Mouse (Mus musculus) MEL (cell line): ENCODE measurements around the gene Bahcc1. TPM values are rescaled to one million over a fixed set of nuclear protein-coding genes. Genes with fewer than 3 reads are reported as not detected.

Experiments
- DNase-seq: peaks from one replicate; pipeline ENCODE4 v3.0.0; 2011; ENCODE audit warnings: low read depth, low spot score
- H3K27ac ChIP-seq: 2 replicates; pipeline ENCODE4 v1.5.1; 2012; ENCODE audit warnings: low read depth, mild to moderate bottlenecking, control low read depth, low read length, moderate library complexity; ENCODE audit not compliant: control insufficient read depth
- H3K27me3 ChIP-seq, 2 experiments: fragments of 150-350 bp in 1 of 2; sonication (generic) in 1 of 2; 2 replicates each; pipeline ENCODE4 v1.6.1; 2012; ENCODE audit warnings: low read length in 2 of 2, mild to moderate bottlenecking in 2 of 2, improper control_type of control experiment in 1 of 2, moderate library complexity in 1 of 2; ENCODE audit not compliant: insufficient read depth in 2 of 2, control insufficient read depth in 1 of 2
- H3K36me3 ChIP-seq, 2 experiments: 2 replicates each; pipeline ENCODE4 v1.6.1; 2012 to 2014; ENCODE audit warnings: low read length in 2 of 2, improper control_type of control experiment in 1 of 2, inconsistent platforms in 1 of 2, mild to moderate bottlenecking in 1 of 2; ENCODE audit not compliant: insufficient read depth in 2 of 2, control insufficient read depth in 1 of 2
- H3K4me1 ChIP-seq, 2 experiments: fragments of 150-350 bp in 1 of 2; sonication (generic) in 1 of 2; 2 replicates each; pipeline ENCODE4 v1.6.1; 2012; ENCODE audit warnings: low read length in 2 of 2, improper control_type of control experiment in 1 of 2, mild to moderate bottlenecking in 1 of 2; ENCODE audit not compliant: insufficient read depth in 2 of 2, control insufficient read depth in 1 of 2
- H3K4me3 ChIP-seq, 2 experiments: fragments of 150-350 bp in 1 of 2; sonication (generic) in 1 of 2; 2 replicates each; pipeline ENCODE4 v1.5.1; 2012; ENCODE audit warnings: low read depth in 2 of 2, low read length in 2 of 2, mild to moderate bottlenecking in 2 of 2, moderate library complexity in 2 of 2, control low read depth in 1 of 2, improper control_type of control experiment in 1 of 2; ENCODE audit not compliant: control insufficient read depth in 1 of 2, insufficient read depth in 1 of 2
- H3K79me2 ChIP-seq: 2 replicates; pipeline ENCODE4 v1.6.1; 2012; ENCODE audit warnings: mild to moderate bottlenecking, low read length, moderate library complexity; ENCODE audit not compliant: control insufficient read depth, poor library complexity, insufficient read depth
- H3K9ac ChIP-seq: 2 replicates; pipeline ENCODE4 v1.6.1; 2012; ENCODE audit warnings: low read depth, mild to moderate bottlenecking, control low read depth, low read length, moderate library complexity; ENCODE audit not compliant: control insufficient read depth, poor library complexity, severe bottlenecking
- H3K9me3 ChIP-seq: fragments of 150-350 bp; sonication (generic); replicated peaks from 2 replicates; pipeline ENCODE4 v1.6.1; 2012; ENCODE audit warnings: mild to moderate bottlenecking, low read length, improper control_type of control experiment, moderate library complexity; ENCODE audit not compliant: insufficient read depth
- BHLHE40 ChIP-seq: IDR thresholded peaks from 2 replicates; pipeline ENCODE4 v1.6.1; 2012; ENCODE audit warnings: low read depth, mild to moderate bottlenecking, inconsistent platforms, low read length, improper control_type of control experiment, borderline replicate concordance
- CTCF ChIP-seq, 3 experiments: IDR thresholded peaks in 2 of 3; conservative IDR thresholded peaks in 1 of 3; 2 replicates each; pipeline ENCODE4 v1.5.1; 2011 to 2012; ENCODE audit warnings: low read length in 3 of 3, low read depth in 2 of 3, mild to moderate bottlenecking in 2 of 3, improper control_type of control experiment in 1 of 3, inconsistent platforms in 1 of 3, mixed read lengths in 1 of 3, moderate library complexity in 1 of 3; ENCODE audit not compliant: control insufficient read depth in 1 of 3, insufficient read depth in 1 of 3, poor library complexity in 1 of 3, severe bottlenecking in 1 of 3
- E2F4 ChIP-seq: IDR thresholded peaks from 2 replicates; pipeline ENCODE4 v1.6.1; 2011; ENCODE audit warnings: low read depth, low read length, improper control_type of control experiment, borderline replicate concordance
- ELF1 ChIP-seq: IDR thresholded peaks from 2 replicates; pipeline ENCODE4 v1.6.1; 2014; ENCODE audit warnings: low read depth, mild to moderate bottlenecking, inconsistent platforms, low read length, improper control_type of control experiment, moderate library complexity
- EP300 ChIP-seq, 2 experiments: IDR thresholded peaks; 2 replicates each; pipeline ENCODE4 v1.6.1; 2011; ENCODE audit warnings: improper control_type of control experiment in 2 of 2, low read length in 2 of 2, low read depth in 1 of 2, mild to moderate bottlenecking in 1 of 2
- ETS1 ChIP-seq: IDR thresholded peaks from 2 replicates; pipeline ENCODE4 v1.6.1; 2012; ENCODE audit warnings: low read depth, mild to moderate bottlenecking, inconsistent platforms, low read length, improper control_type of control experiment, moderate library complexity
- KAT2A ChIP-seq: conservative IDR thresholded peaks from 2 replicates; pipeline ENCODE4 v1.6.1; 2012; ENCODE audit warnings: low read depth, low read length, improper control_type of control experiment, inconsistent platforms
- MEF2A ChIP-seq: IDR thresholded peaks from 2 replicates; pipeline ENCODE4 v1.6.1; 2014; ENCODE audit warnings: low read depth, mild to moderate bottlenecking, inconsistent platforms, low read length, improper control_type of control experiment; ENCODE audit not compliant: poor library complexity, insufficient replicate concordance, severe bottlenecking; ENCODE audit errors: extremely low read depth
- MXI1 ChIP-seq: IDR thresholded peaks from 2 replicates; pipeline ENCODE4 v1.6.1; 2011; ENCODE audit warnings: mild to moderate bottlenecking, low read depth, low read length, improper control_type of control experiment
- MYB ChIP-seq: IDR thresholded peaks from 2 replicates; pipeline ENCODE4 v1.6.1; 2011; ENCODE audit warnings: mild to moderate bottlenecking, low read depth, low read length, improper control_type of control experiment
- POLR2A ChIP-seq, 2 experiments: IDR thresholded peaks; 2 replicates each; pipeline ENCODE4 v1.6.1; 2011 to 2012; ENCODE audit warnings: low read length in 2 of 2, mild to moderate bottlenecking in 2 of 2, control low read depth in 1 of 2, improper control_type of control experiment in 1 of 2, low read depth in 1 of 2, moderate library complexity in 1 of 2; ENCODE audit not compliant: control insufficient read depth in 1 of 2, insufficient read depth in 1 of 2, poor library complexity in 1 of 2
- POLR2AphosphoS5 ChIP-seq: IDR thresholded peaks from 2 replicates; pipeline ENCODE4 v1.6.1; 2012; ENCODE audit warnings: low read depth, borderline replicate concordance, mild to moderate bottlenecking, inconsistent platforms, low read length, moderate library complexity, mixed read lengths
- RCOR1 ChIP-seq: IDR thresholded peaks from 2 replicates; pipeline ENCODE4 v1.6.1; 2012; ENCODE audit warnings: low read depth, mild to moderate bottlenecking, inconsistent platforms, low read length, improper control_type of control experiment
- SMC3 ChIP-seq: IDR thresholded peaks from 2 replicates; pipeline ENCODE4 v1.6.1; 2011; ENCODE audit warnings: low read depth, low read length, improper control_type of control experiment
- TAL1 ChIP-seq: IDR thresholded peaks from 2 replicates; pipeline ENCODE4 v1.6.1; 2012; ENCODE audit warnings: mild to moderate bottlenecking, inconsistent platforms, low read length, moderate library complexity, mixed read lengths
- TCF12 ChIP-seq: IDR thresholded peaks from 2 replicates; pipeline ENCODE4 v1.6.1; 2014; ENCODE audit warnings: low read depth, mild to moderate bottlenecking, inconsistent platforms, low read length, improper control_type of control experiment, moderate library complexity
- UBTF ChIP-seq: IDR thresholded peaks from 2 replicates; pipeline ENCODE4 v1.6.1; 2012; ENCODE audit warnings: low read depth, mild to moderate bottlenecking, inconsistent platforms, low read length, improper control_type of control experiment, moderate library complexity, borderline replicate concordance; ENCODE audit not compliant: insufficient read depth
- USF1 ChIP-seq: IDR thresholded peaks from 2 replicates; pipeline ENCODE4 v1.6.1; 2014; ENCODE audit warnings: low read depth, mild to moderate bottlenecking, inconsistent platforms, low read length, improper control_type of control experiment, moderate library complexity
- USF2 ChIP-seq, 2 experiments: IDR thresholded peaks; 2 replicates each; pipeline ENCODE4 v1.6.1; 2011 to 2012; ENCODE audit warnings: improper control_type of control experiment in 2 of 2, low read length in 2 of 2, borderline replicate concordance in 1 of 2, inconsistent platforms in 1 of 2, low read depth in 1 of 2, mild to moderate bottlenecking in 1 of 2; ENCODE audit not compliant: insufficient read depth in 1 of 2
- ZKSCAN1 ChIP-seq: IDR thresholded peaks from 2 replicates; pipeline ENCODE4 v1.6.1; 2012; ENCODE audit warnings: low read depth, mild to moderate bottlenecking, inconsistent platforms, low read length, improper control_type of control experiment, moderate library complexity
- polyA plus RNA-seq, 2 experiments: library from polyadenylated mRNA; stranded (reverse) in 1 of 2; unstranded in 1 of 2; fragments of >175 nt in 1 of 2; fragments of >200 nt in 1 of 2; gene quantifications; 2 replicates each; pipeline versions ENCODE4 v1.2.1 to v1.2.4; 2012; ENCODE audit warnings: low replicate concordance in 2 of 2, low read depth in 1 of 2; ENCODE audit not compliant: insufficient read length in 2 of 2, insufficient read depth in 1 of 2, missing spikeins in 1 of 2
- total RNA-seq: library from RNA; depleted of rRNA; stranded (reverse); fragments of 300-350 nt; gene quantifications from 2 replicates; pipeline ENCODE4 v1.2.3, GENCODE M21; 2012

Gene Bahcc1
- total and polyA plus RNA-seq, 3 experiments: 0.04 to 0.26 TPM; not detected in 1

DNA sequence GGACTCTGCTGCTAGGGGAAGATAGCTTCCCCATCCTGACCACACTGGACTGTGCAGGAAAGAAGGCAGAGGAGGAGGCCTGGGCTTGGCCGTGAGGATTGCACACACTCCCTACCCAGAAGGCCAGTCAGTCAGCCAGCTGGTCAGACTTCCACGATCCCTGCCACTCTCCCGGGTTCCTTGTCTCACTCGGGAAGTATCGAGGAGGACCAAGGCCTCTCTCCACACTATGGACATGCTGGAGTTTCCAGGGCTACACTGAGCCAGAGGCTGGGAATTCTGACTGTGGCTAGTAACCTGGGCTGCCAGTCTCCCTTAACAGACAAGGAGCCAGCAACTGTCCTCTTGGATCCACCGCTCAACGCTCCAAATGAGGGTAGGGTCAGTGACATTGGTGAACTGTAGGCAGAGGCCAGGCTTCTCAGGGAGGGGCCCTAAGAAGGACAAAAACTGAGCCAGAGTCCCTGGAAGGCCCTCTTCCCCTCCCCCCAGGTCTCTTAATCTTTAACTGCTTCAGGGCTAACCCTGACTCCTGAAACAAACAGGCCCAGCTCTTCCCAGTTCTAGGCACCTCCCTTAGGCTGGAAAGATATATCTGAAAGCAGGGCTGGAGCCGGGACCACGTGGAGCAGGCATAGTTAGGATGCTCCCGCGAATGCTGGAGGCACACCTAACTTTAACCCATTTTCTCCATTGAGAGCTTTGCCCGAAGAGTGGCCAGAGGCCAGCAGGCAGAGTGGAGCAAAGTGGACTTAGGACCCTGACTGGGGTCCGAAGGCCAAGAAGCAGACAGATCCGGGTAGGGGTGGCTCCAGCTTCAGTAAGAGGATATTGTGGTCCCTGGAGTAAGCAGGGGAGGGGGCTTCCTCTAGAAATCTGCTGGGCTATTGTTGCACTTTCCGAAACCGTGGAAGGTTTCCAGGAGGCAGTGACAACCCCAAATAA is 48.1 kb upstream of the Bahcc1 start:
- Histone ChIP-seq H3K9me3 (no peaks in the 10 kb centered on the region), H3K27me3 (peaks cover 6 to 7% of the 10 kb centered on the region in 2 experiments), H3K9ac (no peak overlapping the region), H3K27ac (no peak overlapping the region), H3K4me1 (no peaks in the 10 kb centered on the region), H3K79me2 (no peaks in the 10 kb centered on the region), H3K4me3 (no peak overlapping the region), H3K36me3 (no peaks in the 10 kb centered on the region)
- no peak for TF ChIP-seq POLR2AphosphoS5
- TF ChIP-seq KAT2A: no peak
- no peak for TF ChIP-seq MYB
- TF ChIP-seq ELF1: no peak
- TF ChIP-seq EP300 (IDR thresholded peaks at IDR 0.05; ENCODE audit: low read depth in 1 of 2, low read length in 2 of 2): no peak
- TF ChIP-seq MEF2A: no peak
- no peak for TF ChIP-seq ETS1
- no peak for TF ChIP-seq E2F4
- TF ChIP-seq USF2 (IDR thresholded peaks at IDR 0.05; ENCODE audit: borderline replicate concordance in 1 of 2, insufficient read depth in 1 of 2, low read depth in 1 of 2, low read length in 2 of 2): no peak
- TF ChIP-seq ZKSCAN1: no peak
- TF ChIP-seq TCF12: no peak
- no peak for TF ChIP-seq TAL1
- no peak for TF ChIP-seq BHLHE40
- TF ChIP-seq POLR2A (IDR thresholded peaks at IDR 0.05; ENCODE audit: control insufficient read depth in 1 of 2, insufficient read depth in 1 of 2, low read depth in 1 of 2, low read length in 2 of 2, poor library complexity in 1 of 2): no peak
- no peak for TF ChIP-seq USF1
- TF ChIP-seq RCOR1: no peak
- TF ChIP-seq MXI1: no peak
- TF ChIP-seq CTCF (IDR thresholded peaks at IDR 0.05 in 2 of 3, conservative IDR thresholded peaks at IDR 0.05 in 1 of 3; ENCODE audit: control insufficient read depth in 1 of 3, insufficient read depth in 1 of 3, low read depth in 2 of 3, low read length in 3 of 3, poor library complexity in 1 of 3, severe bottlenecking in 1 of 3): no peak
- TF ChIP-seq UBTF: no peak
- no peak for TF ChIP-seq SMC3
- DNase-seq: no peak
